Mouse (Mus musculus): ENCODE measurements around the gene Mrgprf. TPM values are rescaled to one million over a fixed set of nuclear protein-coding genes. Genes with fewer than 3 reads are reported as not detected.
A peak's percentile ranks its signal among the peaks of the same experiment; 100 is the strongest.

The Mrgprf gene
- polyA plus RNA-seq, 1 experiment from 2014 or later = 2.2 TPM

DNA sequence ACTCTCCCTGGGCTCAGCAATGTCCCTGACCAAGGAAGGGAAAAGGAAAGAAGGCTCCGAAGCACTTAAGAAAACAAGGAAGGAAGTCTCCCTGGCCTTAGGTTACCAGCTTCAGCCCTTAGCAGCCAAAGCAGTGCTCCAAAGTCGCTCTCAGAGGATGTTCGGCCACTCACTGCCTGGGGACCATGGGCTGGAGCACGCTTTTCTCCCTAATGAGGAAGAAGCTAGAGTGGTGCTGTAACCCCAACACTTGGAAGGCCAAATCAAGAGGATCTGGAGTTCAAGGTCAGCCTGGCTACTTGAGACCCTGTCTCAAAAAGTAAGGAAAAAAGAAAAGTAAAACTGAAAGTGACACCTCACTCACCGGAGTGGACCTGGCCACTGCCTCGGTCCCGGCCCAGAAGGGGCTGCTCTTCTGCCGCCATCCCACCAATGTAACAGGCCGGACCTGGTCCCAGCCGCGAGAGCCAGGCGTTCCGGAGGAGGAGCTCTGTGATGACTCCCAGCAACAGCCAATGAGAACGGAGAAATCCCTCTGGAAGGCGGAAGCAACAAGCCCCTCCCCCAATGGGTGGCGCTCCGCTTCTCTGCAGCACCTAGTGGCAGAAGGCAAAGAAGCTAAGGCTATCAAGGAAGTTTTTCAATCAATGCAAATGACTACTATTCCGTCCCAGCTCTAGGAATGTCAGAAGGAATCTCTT, 17.0 kb upstream of the Mrgprf start, which contains the start of gene Tpcn2:
Gene Tpcn2 (minus strand): TSS at position 525 of the 701 bp plus-strand sequence.
- H3K4me3 ChIP-seq (replicated peaks) = peak within 1 kb of the TSS; percentile 50
- H3K4me1 ChIP-seq = peaks cover 11% of the 10 kb centered on the region
- H3K9me3 ChIP-seq (replicated peaks) = no peaks in the 10 kb centered on the region
- no peak within 1 kb of the TSS for H3K27ac ChIP-seq (replicated peaks)
- peak; percentile 92 for ATAC-seq (ENCODE audit: low FRiP score)
- WGBS = 5% methylated on average over 18 of the region's 18 CpGs
- no peaks in the 10 kb centered on the region for H3K36me3 ChIP-seq
- H3K9ac ChIP-seq (replicated peaks) = peak within 1 kb of the TSS; percentile 49
- peak within 1 kb of the TSS; percentile 74 for H3K4me2 ChIP-seq
- H3K27me3 ChIP-seq (replicated peaks) = no peaks in the 10 kb centered on the region

- no peak overlapping the region for H3K9ac ChIP-seq (replicated peaks)
Observed at GRCm38 (mm10) chr7:145284293-145284692, 16.3 kb upstream of the Mrgprf start.

DNA sequence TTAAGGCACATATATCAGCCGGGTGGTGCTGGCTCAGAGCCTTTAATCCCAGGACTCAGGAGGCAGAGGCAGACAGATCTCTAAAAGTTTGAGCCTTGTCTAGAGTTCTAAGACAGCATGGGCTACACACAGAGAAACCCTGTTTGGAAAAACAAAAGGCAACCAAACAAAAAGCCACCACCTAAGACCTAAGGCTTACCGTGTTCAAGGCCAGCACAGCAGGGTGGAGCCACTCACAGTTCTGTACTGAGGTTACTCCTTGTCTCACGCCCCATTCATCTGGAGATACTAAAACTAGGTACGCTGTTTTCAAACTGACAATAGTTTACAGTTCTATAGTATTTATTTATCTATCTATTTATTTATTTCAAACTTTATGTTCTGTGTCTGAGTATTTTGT, 15.2 kb upstream of the Mrgprf start:
- Histone ChIP-seq H3K4me1 (peaks cover 11% of the 10 kb centered on the region), H3K27me3 (replicated peaks) (no peaks in the 10 kb centered on the region), H3K9me3 (replicated peaks) (no peaks in the 10 kb centered on the region), H3K4me3 (replicated peaks) (no peak overlapping the region), H3K36me3 (no peaks in the 10 kb centered on the region), H3K4me2 (no peak overlapping the region), H3K9ac (replicated peaks) (no peak overlapping the region), H3K27ac (replicated peaks) (no peak overlapping the region)
- 79% methylated on average over 4 of the region's 4 CpGs for WGBS
- ATAC-seq (ENCODE audit: low FRiP score) = no peak

More at GRCm38 (mm10) chr7:145284293-145284692, 16.3 kb upstream of the Mrgprf start:
- H3K27ac ChIP-seq (replicated peaks) = no peak overlapping the region
- 0 out of 2 replicates have a peak overlapping the region, but pooled peaks have one; percentile 50 for H3K4me3 ChIP-seq (replicated peaks)
- peaks cover 11% of the 10 kb centered on the region for H3K4me1 ChIP-seq
- no peaks in the 10 kb centered on the region for H3K27me3 ChIP-seq (replicated peaks)
- no peaks in the 10 kb centered on the region for H3K36me3 ChIP-seq
- 60% methylated on average over 3 of the region's 3 CpGs for WGBS
- ATAC-seq (ENCODE audit: low FRiP score) = no peak
- no peaks in the 10 kb centered on the region for H3K9me3 ChIP-seq (replicated peaks)
- H3K4me2 ChIP-seq = peak overlapping the region; percentile 74

DNA sequence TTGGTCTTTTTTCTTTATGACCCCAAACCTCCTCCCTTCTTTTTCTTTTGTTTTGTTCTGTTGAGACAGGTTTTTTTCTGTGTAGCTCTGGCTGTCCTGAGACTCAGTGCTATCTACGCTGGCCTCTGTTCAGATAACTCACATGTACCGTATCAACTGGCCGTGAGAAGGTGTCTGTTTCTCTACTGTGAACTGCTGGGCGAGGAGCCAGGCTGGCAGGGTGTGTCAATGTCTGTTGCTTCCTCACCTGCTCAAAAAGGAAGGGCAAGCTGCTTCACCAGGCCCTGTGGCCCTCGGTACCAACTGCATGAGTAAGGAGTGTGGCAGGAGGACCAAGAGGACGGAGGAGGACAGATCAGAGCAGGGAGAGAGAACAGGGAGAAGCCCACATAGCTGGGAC, 13.2 kb upstream of the Mrgprf start:
- H3K9ac ChIP-seq (replicated peaks) = no peak overlapping the region
- no peaks in the 10 kb centered on the region for H3K27me3 ChIP-seq (replicated peaks)
- H3K27ac ChIP-seq (replicated peaks) = no peak overlapping the region
- H3K4me1 ChIP-seq = peaks cover 11% of the 10 kb centered on the region
- WGBS = 80% methylated on average over 6 of the region's 6 CpGs
- ATAC-seq (ENCODE audit: low FRiP score) = no peak
- H3K36me3 ChIP-seq = no peaks in the 10 kb centered on the region
- no peak overlapping the region for H3K4me2 ChIP-seq
- no peaks in the 10 kb centered on the region for H3K9me3 ChIP-seq (replicated peaks)
- no peak overlapping the region for H3K4me3 ChIP-seq (replicated peaks)

GRCm38 (mm10) chr7:145289302-145289701, 11.3 kb upstream of the Mrgprf start:
- no peaks in the 10 kb centered on the region for H3K36me3 ChIP-seq
- H3K4me3 ChIP-seq (replicated peaks) = no peak overlapping the region
- H3K9ac ChIP-seq (replicated peaks) = no peak overlapping the region
- no peak overlapping the region for H3K27ac ChIP-seq (replicated peaks)
- 22% methylated on average over 5 of the region's 5 CpGs for WGBS
- H3K4me1 ChIP-seq = peaks cover under 1% of the 10 kb centered on the region; the same call in 1 of the 2 replicates
- H3K27me3 ChIP-seq (replicated peaks) = no peaks in the 10 kb centered on the region
- ATAC-seq (ENCODE audit: low FRiP score) = no peak
- H3K4me2 ChIP-seq = no peak overlapping the region
- no peaks in the 10 kb centered on the region for H3K9me3 ChIP-seq (replicated peaks)

- H3K4me3 ChIP-seq (replicated peaks) = no peak overlapping the region
- H3K27me3 ChIP-seq (replicated peaks) = no peaks in the 10 kb centered on the region
- ATAC-seq (ENCODE audit: low FRiP score) = no peak
- no peaks in the 10 kb centered on the region for H3K36me3 ChIP-seq
- no peak overlapping the region for H3K4me2 ChIP-seq
- H3K9ac ChIP-seq (replicated peaks) = no peak overlapping the region
- H3K9me3 ChIP-seq (replicated peaks) = no peaks in the 10 kb centered on the region
- no peaks in the 10 kb centered on the region for H3K4me1 ChIP-seq
- no peak overlapping the region for H3K27ac ChIP-seq (replicated peaks)
- 92% methylated on average over 2 of the region's 2 CpGs for WGBS
Observed at GRCm38 (mm10) chr7:145291847-145292246, 8.8 kb upstream of the Mrgprf start.

GRCm38 (mm10) chr7:145292726-145293125, 7.9 kb upstream of the Mrgprf start:
- Histone ChIP-seq H3K27me3 (replicated peaks) (no peaks in the 10 kb centered on the region), H3K27ac (replicated peaks) (no peak overlapping the region), H3K9ac (replicated peaks) (no peak overlapping the region), H3K4me1 (no peaks in the 10 kb centered on the region), H3K9me3 (replicated peaks) (no peaks in the 10 kb centered on the region), H3K4me2 (no peak overlapping the region), H3K36me3 (no peaks in the 10 kb centered on the region), H3K4me3 (replicated peaks) (no peak overlapping the region)
- ATAC-seq (ENCODE audit: low FRiP score) = no peak
- WGBS = 61% methylated on average over 2 of the region's 2 CpGs

- Histone ChIP-seq H3K27me3 (replicated peaks) (no peaks in the 10 kb centered on the region), H3K9ac (replicated peaks) (no peak overlapping the region), H3K4me1 (no peaks in the 10 kb centered on the region), H3K4me2 (no peak overlapping the region), H3K36me3 (no peaks in the 10 kb centered on the region), H3K9me3 (replicated peaks) (no peaks in the 10 kb centered on the region), H3K4me3 (replicated peaks) (no peak overlapping the region), H3K27ac (replicated peaks) (no peak overlapping the region)
- no peak for ATAC-seq (ENCODE audit: low FRiP score)
- WGBS = 41% methylated on average over 6 of the region's 6 CpGs
Observed at GRCm38 (mm10) chr7:145293859-145294258, 6.8 kb upstream of the Mrgprf start.

DNA sequence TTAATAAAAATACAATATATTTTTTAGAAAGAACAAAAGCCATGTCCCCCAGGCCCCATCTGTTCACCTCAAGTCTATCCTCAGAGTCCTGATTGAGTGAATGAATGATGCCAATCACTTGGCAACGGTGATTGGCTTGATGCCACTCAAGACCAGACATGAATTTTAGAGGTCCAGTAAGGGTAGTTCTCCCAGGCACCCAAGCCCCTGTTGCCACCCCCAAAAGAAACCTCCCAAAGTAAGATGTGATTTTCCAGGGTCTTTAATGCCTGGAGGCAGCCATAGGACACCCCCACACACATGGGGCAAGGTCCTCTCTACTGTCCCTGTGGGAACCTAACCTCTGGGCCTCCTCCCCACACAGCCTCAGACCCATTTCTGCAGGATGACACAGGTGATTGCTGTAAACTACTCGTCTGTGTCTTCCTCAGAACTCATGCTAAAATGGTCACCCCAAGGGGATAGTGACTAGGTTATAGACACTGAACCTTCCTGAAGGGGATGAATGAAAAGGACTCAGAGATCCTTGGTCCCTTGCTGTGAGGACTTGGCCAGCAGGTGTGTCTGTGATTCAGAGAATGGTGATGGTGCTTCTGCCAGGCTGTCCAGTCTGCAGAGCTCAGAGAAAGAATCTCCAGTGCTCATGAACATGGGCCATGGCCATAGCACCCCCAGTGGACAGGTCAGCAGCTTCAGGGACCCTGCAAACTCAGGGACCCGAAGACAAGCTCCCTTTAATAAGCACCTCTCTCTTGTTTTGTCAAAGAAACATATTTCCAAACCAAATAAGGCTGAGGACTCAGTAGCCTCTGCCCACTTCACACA, 1.8 kb upstream of the Mrgprf start:
- H3K9me3 ChIP-seq (replicated peaks) = no peaks in the 10 kb centered on the region
- H3K9ac ChIP-seq (replicated peaks) = no peak overlapping the region
- H3K4me2 ChIP-seq = no peak overlapping the region
- no peak overlapping the region for H3K4me3 ChIP-seq (replicated peaks)
- no peak for ATAC-seq (ENCODE audit: low FRiP score)
- 69% methylated on average over 3 of the region's 3 CpGs for WGBS
- no peaks in the 10 kb centered on the region for H3K27me3 ChIP-seq (replicated peaks)
- H3K36me3 ChIP-seq = no peaks in the 10 kb centered on the region
- peaks cover 10% of the 10 kb centered on the region for H3K4me1 ChIP-seq
- no peak overlapping the region for H3K27ac ChIP-seq (replicated peaks)

DNA sequence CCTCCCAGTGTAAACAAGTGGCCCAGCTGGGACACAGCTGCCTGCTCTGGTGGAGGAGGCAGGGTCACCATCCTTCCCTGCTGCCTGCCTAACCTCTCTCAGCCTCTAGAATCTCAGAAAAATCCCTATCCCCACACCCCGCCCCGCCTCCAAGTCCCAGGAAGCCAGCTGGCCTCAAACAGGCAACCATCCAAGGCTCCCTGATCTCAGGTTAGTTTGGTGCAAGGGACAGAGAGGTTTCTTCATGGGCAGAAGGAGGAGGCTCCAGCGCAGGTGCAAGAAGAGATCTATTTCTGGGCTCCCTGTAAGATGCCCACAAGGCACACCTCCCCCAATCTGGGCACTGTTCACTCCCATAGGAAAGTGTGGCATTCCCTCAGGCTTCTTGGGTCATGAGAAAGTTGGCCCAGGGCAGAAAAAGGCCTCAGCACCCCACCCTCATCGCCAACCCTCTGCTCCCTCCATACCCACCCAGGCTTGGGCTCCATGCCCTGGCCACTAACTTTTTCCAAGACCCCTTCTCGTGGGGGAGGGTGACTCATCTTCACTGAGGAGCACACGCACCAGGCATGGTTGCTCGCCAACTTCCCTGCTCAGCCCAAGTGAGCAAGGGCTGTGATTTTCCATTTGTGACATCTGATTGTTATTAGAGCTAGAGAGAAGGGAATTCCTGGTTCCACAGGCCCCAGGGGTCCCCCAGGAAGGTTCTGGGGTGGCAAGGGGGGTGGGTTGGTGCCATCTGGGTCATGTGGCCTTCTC, 887 bp upstream of the Mrgprf start:
- Histone ChIP-seq H3K4me2 (no peak overlapping the region), H3K4me3 (replicated peaks) (no peak overlapping the region), H3K36me3 (no peaks in the 10 kb centered on the region), H3K9ac (replicated peaks) (no peak overlapping the region), H3K27ac (replicated peaks) (no peak overlapping the region), H3K4me1 (peaks cover 10% of the 10 kb centered on the region), H3K27me3 (replicated peaks) (no peaks in the 10 kb centered on the region), H3K9me3 (replicated peaks) (no peaks in the 10 kb centered on the region)
- 65% methylated on average over 7 of the region's 7 CpGs for WGBS
- no peak for ATAC-seq (ENCODE audit: low FRiP score)

GRCm38 (mm10) chr7:145301008-145301340, 346 bp downstream of the Mrgprf start:
- no peak overlapping the region for H3K27ac ChIP-seq (replicated peaks)
- ATAC-seq (ENCODE audit: low FRiP score) = no peak
- no peak overlapping the region for H3K4me2 ChIP-seq
- H3K36me3 ChIP-seq = no peaks in the 10 kb centered on the region
- peaks cover 10% of the 10 kb centered on the region for H3K4me1 ChIP-seq
- no peak overlapping the region for H3K4me3 ChIP-seq (replicated peaks)
- H3K9me3 ChIP-seq (replicated peaks) = no peaks in the 10 kb centered on the region
- H3K27me3 ChIP-seq (replicated peaks) = no peaks in the 10 kb centered on the region
- H3K9ac ChIP-seq (replicated peaks) = no peak overlapping the region
